Mouse (Mus musculus) liver, embryonic 14.5 days (tissue): Measurements from ENCODE around the gene Mrm2. TPM values are rescaled to one million over a fixed set of nuclear protein-coding genes. Genes with fewer than 3 reads are reported as not detected.

Experiments used
- ATAC-seq: fragments of 200-750 bp; cut with Nextera tagmentation; 2 replicates; pipeline ENCODE4 v1.8.0; 2017; ENCODE audit warnings: moderate number of reproducible peaks, mild to moderate bottlenecking, moderate library complexity; ENCODE audit not compliant: insufficient read depth
- DNase-seq, 3 experiments: peaks; one replicate each; pipeline ENCODE4 v3.0.0-alpha.2; 2012 to 2013; ENCODE audit warnings: low read depth in 3 of 3, low spot score in 3 of 3
- H3K27ac ChIP-seq: fragments of 300-500 bp; sonication (generic); 2 replicates; pipeline ENCODE4 v1.5.1; 2014; ENCODE audit warnings: moderate library complexity, mild to moderate bottlenecking, control low read depth, inconsistent platforms
- H3K27me3 ChIP-seq: fragments of 300-500 bp; sonication (generic); 2 replicates; pipeline ENCODE4 v1.6.1; 2014; ENCODE audit warnings: mild to moderate bottlenecking, low read length, moderate library complexity; ENCODE audit not compliant: control insufficient read depth, insufficient read depth
- H3K36me3 ChIP-seq: fragments of 300-500 bp; sonication (generic); replicated peaks from 2 replicates; pipeline ENCODE4 v1.6.1; 2014; ENCODE audit warnings: low read depth; ENCODE audit not compliant: control insufficient read depth, insufficient read depth
- H3K4me1 ChIP-seq, 2 experiments: fragments of 200-500 bp in 1 of 2; fragments of 300-500 bp in 1 of 2; sonication (generic) in 1 of 2; replicated peaks; 2 replicates each; pipeline ENCODE4 v1.6.1; 2012 to 2014; ENCODE audit warnings: antibody characterized with exemption in 1 of 2, inconsistent platforms in 1 of 2, low read length in 1 of 2; ENCODE audit not compliant: control insufficient read depth in 2 of 2, insufficient read depth in 2 of 2
- H3K4me2 ChIP-seq: fragments of 300-500 bp; sonication (generic); 2 replicates; pipeline ENCODE4 v1.6.1; 2014; ENCODE audit warnings: low read depth, mild to moderate bottlenecking, control low read depth, moderate library complexity
- H3K4me3 ChIP-seq, 2 experiments: fragments of 200-500 bp in 1 of 2; fragments of 300-500 bp in 1 of 2; sonication (generic) in 1 of 2; 2 replicates each; pipeline ENCODE4 v1.5.1; 2012 to 2014; ENCODE audit warnings: low read depth in 2 of 2, low read length in 2 of 2, mild to moderate bottlenecking in 2 of 2, control low read depth in 1 of 2, inconsistent platforms in 1 of 2, moderate library complexity in 1 of 2; ENCODE audit not compliant: insufficient read depth in 1 of 2
- H3K9ac ChIP-seq: fragments of 300-500 bp; sonication (generic); replicated peaks from 2 replicates; pipeline ENCODE4 v1.6.1; 2014; ENCODE audit warnings: mild to moderate bottlenecking, control low read depth, moderate library complexity
- H3K9me3 ChIP-seq: fragments of 300-500 bp; sonication (generic); 2 replicates; pipeline ENCODE4 v1.6.1; 2016; ENCODE audit warnings: low read length, mixed read lengths; ENCODE audit not compliant: control insufficient read depth
- CTCF ChIP-seq: IDR thresholded peaks from 2 replicates; pipeline ENCODE4 v1.5.1; 2016; ENCODE audit warnings: antibody characterized with exemption, low read depth, control low read depth
- EP300 ChIP-seq: IDR thresholded peaks from 2 replicates; pipeline ENCODE4 v1.6.1; 2016; ENCODE audit warnings: antibody characterized with exemption, low read depth
- WGBS: fragments of 180-500 bp; shearing (Covaris S2); extraction: QIAGEN DNeasy Blood & Tissue Kit; methylation state at CpG from one replicate; pipeline ENCODE4 v1.1.7; 2014; ENCODE audit not compliant: insufficient replicate concordance; 5-methylcytosine and 5-hydroxymethylcytosine counted together
- polyA plus RNA-seq, 2 experiments: library from polyadenylated mRNA; depleted of rRNA in 1 of 2; stranded (reverse) in 1 of 2; unstranded in 1 of 2; fragments of >200 nt; fragmentation: Nextera tagmentation in 1 of 2; extraction: Ambion mirVana in 1 of 2; gene quantifications; 2 replicates each; pipeline versions ENCODE4 v1.2.1 to v1.2.3; 2012 to 2014

The Mrm2 gene
- polyA plus RNA-seq, 2 experiments, result 6.6 to 9.5 TPM

DNA sequence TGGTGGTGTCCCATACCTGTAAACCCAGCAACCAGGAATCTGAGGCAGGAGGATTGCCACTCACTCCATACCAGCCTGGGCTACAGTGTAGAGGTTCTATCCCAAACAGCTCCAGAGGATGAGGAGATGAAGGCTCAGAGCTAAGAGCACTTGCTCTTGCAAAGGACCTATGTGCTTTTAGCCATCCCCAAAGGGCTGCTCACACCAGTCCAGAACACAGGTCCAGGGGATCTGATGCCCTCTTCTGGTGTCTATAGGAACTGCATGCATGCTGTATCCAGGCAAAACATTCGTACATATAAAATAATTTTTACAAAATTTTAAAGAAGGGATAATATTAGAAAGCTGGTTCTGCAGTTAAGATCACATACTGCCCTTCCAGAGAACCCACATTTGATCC lies 5.0 kb upstream of the Mrm2 start:
- H3K4me3 ChIP-seq, result no peak overlapping the region
- 66% methylated on average over 1 of the region's 1 CpGs for WGBS
- TF ChIP-seq EP300 (no peak), CTCF (peak; percentile 88)
- no peak overlapping the region for H3K9ac ChIP-seq
- H3K9me3 ChIP-seq, result no peaks in the 10 kb centered on the region
- H3K36me3 ChIP-seq, result no peaks in the 10 kb centered on the region
- no peak overlapping the region for H3K27ac ChIP-seq
- DNase-seq (no peak), ATAC-seq (no peak)
- H3K4me1 ChIP-seq, result peaks cover 8 to 10% of the 10 kb centered on the region in 2 experiments
- H3K27me3 ChIP-seq, result no peaks in the 10 kb centered on the region
- no peak overlapping the region for H3K4me2 ChIP-seq

GRCm38 (mm10) chr5:140333631-140334030 lies 1.9 kb upstream of the Mrm2 start:
- WGBS, result 26% methylated on average over 2 of the region's 2 CpGs
- TF ChIP-seq CTCF, result peak; percentile 55
- TF ChIP-seq EP300, result no peak
- Histone ChIP-seq H3K4me3 (no peak overlapping the region), H3K27ac (no peak overlapping the region), H3K27me3 (no peaks in the 10 kb centered on the region), H3K9me3 (no peaks in the 10 kb centered on the region), H3K4me1 (peaks cover 13 to 16% of the 10 kb centered on the region in 2 experiments), H3K9ac (no peak overlapping the region), H3K36me3 (no peaks in the 10 kb centered on the region; the same call in 1 of the 2 replicates), H3K4me2 (no peak overlapping the region)
- no peak for DNase-seq
- no peak for ATAC-seq

DNA sequence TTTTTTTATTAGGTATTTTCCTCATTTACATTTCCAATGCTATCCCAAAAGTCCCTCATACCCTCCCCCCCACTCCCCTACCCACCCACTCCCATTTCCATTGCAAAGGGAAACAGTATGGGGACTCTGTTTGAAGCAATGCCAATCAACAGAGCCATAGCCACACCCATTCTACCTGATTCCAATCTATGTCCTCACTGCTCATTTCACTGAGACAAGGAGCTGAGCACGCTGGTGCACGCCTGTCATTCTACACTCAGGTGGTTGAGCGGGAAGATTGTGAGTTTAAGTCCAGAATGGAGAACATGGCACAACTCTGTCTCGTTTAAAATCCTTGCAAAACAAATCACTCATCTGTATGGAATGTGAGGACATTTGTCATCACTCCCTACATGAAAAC lies 821 bp upstream of the Mrm2 start:
- TF ChIP-seq CTCF (no peak), EP300 (no peak)
- Histone ChIP-seq H3K9me3 (no peaks in the 10 kb centered on the region), H3K9ac (no peak overlapping the region), H3K4me3 (peak overlapping the region in 1 of 2 experiments; percentile 69; a peak in 1 of 4 replicates), H3K36me3 (no peaks in the 10 kb centered on the region; the same call in 1 of the 2 replicates), H3K27ac (peak overlapping the region; percentile 84), H3K4me2 (peak overlapping the region; percentile 98), H3K27me3 (no peaks in the 10 kb centered on the region), H3K4me1 (peaks cover 13 to 16% of the 10 kb centered on the region in 2 experiments)
- WGBS, result 28% methylated on average over 4 of the region's 4 CpGs
- DNase-seq (peak in 2 of 3 experiments; percentile 26 to 32), ATAC-seq (peak; percentile 53)

DNA sequence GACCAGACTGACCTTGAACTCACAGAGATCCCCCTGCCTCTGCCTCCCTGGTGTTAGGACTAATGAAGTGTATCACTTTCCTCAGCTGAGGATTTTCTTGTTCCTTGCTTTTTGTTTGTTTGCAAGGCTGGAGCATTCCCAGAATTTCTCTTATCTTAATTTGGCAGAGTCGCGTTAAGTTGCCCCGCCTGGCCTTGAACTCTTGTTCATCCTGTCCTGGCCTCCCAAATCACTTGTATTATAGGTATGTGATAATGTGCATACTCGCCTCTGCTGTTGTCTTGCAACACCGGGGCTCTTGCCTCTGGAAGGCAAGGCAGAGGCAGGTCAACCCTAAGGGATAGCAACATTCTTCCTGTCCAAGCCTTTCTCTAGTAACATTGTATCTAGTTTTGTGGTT lies 7.6 kb downstream of the Mrm2 start:
- DNase-seq (peak in 1 of 3 experiments; percentile 44), ATAC-seq (no peak)
- 42% methylated on average over 5 of the region's 5 CpGs for WGBS
- H3K27ac ChIP-seq, result no peak overlapping the region
- TF ChIP-seq EP300 (no peak), CTCF (no peak)
- H3K9me3 ChIP-seq, result no peaks in the 10 kb centered on the region
- H3K9ac ChIP-seq, result peak overlapping the region; percentile 27; the same call in 1 of the 2 replicates
- H3K4me2 ChIP-seq, result peak overlapping the region; percentile 18; the same call in 1 of the 2 replicates
- H3K4me3 ChIP-seq, result no peak overlapping the region
- H3K27me3 ChIP-seq, result no peaks in the 10 kb centered on the region
- H3K4me1 ChIP-seq, result peaks cover 18% of the 10 kb centered on the region in 2 experiments
- no peaks in the 10 kb centered on the region; the same call in 1 of the 2 replicates for H3K36me3 ChIP-seq

DNA sequence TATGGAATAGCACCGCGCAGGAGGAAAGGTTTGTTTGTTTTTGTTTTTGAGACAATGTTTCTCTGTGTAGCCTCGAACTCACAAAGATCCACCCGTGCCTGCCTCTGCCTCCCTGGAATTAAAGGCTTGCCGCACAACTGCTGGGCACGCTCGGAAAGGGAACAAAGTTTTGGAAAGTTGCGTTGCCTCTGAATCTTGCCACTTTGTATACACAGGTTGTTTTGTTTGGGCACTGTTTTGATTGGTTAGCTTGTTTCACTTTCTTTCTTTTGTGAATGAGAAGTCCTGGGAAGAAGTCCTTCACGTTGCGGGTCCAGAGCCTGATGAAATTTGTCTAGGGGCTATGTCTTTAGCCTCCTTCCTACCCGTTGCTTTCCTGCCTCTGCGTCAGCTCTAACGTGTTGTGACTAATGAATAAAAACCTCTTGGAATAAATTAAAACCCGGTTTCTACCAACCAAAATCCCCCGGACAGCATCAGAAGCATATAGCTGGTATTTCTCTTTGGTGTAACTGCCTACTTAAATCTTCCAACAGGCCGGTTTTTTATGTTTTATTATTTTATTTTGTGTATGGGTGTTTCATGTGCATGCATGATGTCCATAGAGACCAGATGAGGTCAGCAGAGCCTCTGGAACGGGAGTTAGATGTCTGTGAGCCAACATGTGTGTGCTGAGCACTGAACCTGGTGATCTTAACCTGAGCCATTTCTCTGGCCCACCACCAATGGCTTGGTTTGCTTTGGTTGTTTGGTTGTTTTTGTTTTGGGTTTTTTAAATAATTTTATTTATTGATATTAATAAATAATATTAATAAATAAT lies 9.7 kb downstream of the Mrm2 start:
- Histone ChIP-seq H3K4me1 (peaks cover 18% of the 10 kb centered on the region in 2 experiments), H3K27me3 (no peaks in the 10 kb centered on the region), H3K36me3 (no peaks in the 10 kb centered on the region), H3K4me2 (peak overlapping the region; percentile 81), H3K4me3 (peak overlapping the region; percentile 89 to 94), H3K27ac (peak overlapping the region; percentile 85), H3K9me3 (no peaks in the 10 kb centered on the region), H3K9ac (peak overlapping the region; percentile 96)
- TF ChIP-seq CTCF (peak; percentile 41), EP300 (no peak)
- WGBS, result 1% methylated on average over 17 of the region's 17 CpGs
- DNase-seq (peak in 1 of 3 experiments; percentile 52), ATAC-seq (peak; percentile 23; the same call in 1 of the 2 replicates)
